In the genomic region with DNA sequence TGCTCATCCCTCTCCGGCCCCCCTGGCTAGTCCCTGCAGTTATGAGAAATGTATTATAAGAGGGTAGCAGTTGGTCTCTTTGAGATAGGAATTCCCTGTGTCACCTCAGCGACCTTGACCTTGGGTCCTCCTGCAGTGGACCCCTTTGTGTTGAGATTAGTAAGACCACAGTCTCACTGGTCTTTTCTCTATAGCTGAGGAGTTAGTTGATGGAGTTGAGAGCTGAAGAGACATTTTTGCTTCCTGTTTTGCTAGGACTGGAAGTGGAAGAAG, we compare ENCODE assay signal across 15 mouse cellular contexts. TPM values are rescaled to one million over a fixed set of nuclear protein-coding genes. Genes with fewer than 3 reads are reported as not detected.
DNase-seq lines count a peak whose midpoint lies in the region; ATAC-seq lines count a peak whose summit lies in the region.
"Had no signal": no experiment of that assay in that cellular context is flagged by ENCODE, and none has a peak within 500 bp of the region (broad histone marks: within the 10 kb centered on the region; RNA-seq: fewer than 3 reads in every experiment).

No protein-coding gene starts in this region.

- ATAC-seq in heart, embryonic 12.5 days (ENCODE audit: insufficient number of reproducible peaks, low FRiP score): no peak
- ATAC-seq in midbrain, embryonic 15.5 days (replicated peaks): no peak
- no peak for ATAC-seq in hindbrain, embryonic 16.5 days
- no peak for ATAC-seq in stomach, embryonic 15.5 days (ENCODE audit: insufficient read depth, low FRiP score, low read depth)
- ATAC-seq: forebrain, embryonic 16.5 days; Patski had no signal

- 0 out of 2 replicates have a peak overlapping the region, but pooled peaks have one; percentile 95 for H3K4me2 ChIP-seq in heart, embryonic 12.5 days
- no peak overlapping the region for H3K4me2 ChIP-seq in midbrain, embryonic 15.5 days
- no peak overlapping the region; the same call in 1 of the 2 replicates for H3K4me2 ChIP-seq in hindbrain, embryonic 16.5 days (ENCODE audit: low read length)
- peak overlapping the region; percentile 96 for H3K4me2 ChIP-seq in stomach, embryonic 15.5 days
- H3K4me2 ChIP-seq: liver, embryonic 11.5 days had no signal

- H3K4me3 ChIP-seq in heart, embryonic 12.5 days: no peak overlapping the region
- peak overlapping the region; percentile 76 for H3K4me3 ChIP-seq in midbrain, embryonic 10.5 days
- no peak overlapping the region for H3K4me3 ChIP-seq in midbrain, embryonic 15.5 days
- no peak overlapping the region for H3K4me3 ChIP-seq in hindbrain, embryonic 16.5 days (ENCODE audit: low read length)
- no peak overlapping the region for H3K4me3 ChIP-seq in stomach, embryonic 15.5 days (replicated peaks)

- no peak overlapping the region for H3K9ac ChIP-seq in heart, embryonic 12.5 days
- no peak overlapping the region for H3K9ac ChIP-seq in midbrain, embryonic 15.5 days
- H3K9ac ChIP-seq in hindbrain, embryonic 16.5 days (ENCODE audit: low read depth, low read length): 0 out of 2 replicates have a peak overlapping the region, but pooled peaks have one; percentile 20
- H3K9ac ChIP-seq in stomach, embryonic 15.5 days: no peak overlapping the region

- no peaks in the 10 kb centered on the region for H3K9me3 ChIP-seq in heart, embryonic 12.5 days (replicated peaks)
- no peaks in the 10 kb centered on the region for H3K9me3 ChIP-seq in midbrain, embryonic 10.5 days (replicated peaks)
- H3K9me3 ChIP-seq in midbrain, embryonic 15.5 days: no peaks in the 10 kb centered on the region
- H3K9me3 ChIP-seq in hindbrain, embryonic 16.5 days (ENCODE audit: control insufficient read depth, low read length): no peaks in the 10 kb centered on the region
- no peaks in the 10 kb centered on the region for H3K9me3 ChIP-seq in stomach, embryonic 15.5 days

- no peaks in the 10 kb centered on the region for H3K36me3 ChIP-seq in heart, embryonic 12.5 days
- H3K36me3 ChIP-seq in midbrain, embryonic 10.5 days: peaks cover 37% of the 10 kb centered on the region
- H3K36me3 ChIP-seq in midbrain, embryonic 15.5 days (replicated peaks): no peaks in the 10 kb centered on the region
- no peaks in the 10 kb centered on the region for H3K36me3 ChIP-seq in hindbrain, embryonic 16.5 days (ENCODE audit: control insufficient read depth, insufficient read depth, low read length)
- no peaks in the 10 kb centered on the region for H3K36me3 ChIP-seq in stomach, embryonic 15.5 days

- no peak overlapping the region for H3K27ac ChIP-seq in heart, embryonic 12.5 days (ENCODE audit: poor library complexity, severe bottlenecking)
- H3K27ac ChIP-seq in midbrain, embryonic 10.5 days (replicated peaks): peak overlapping the region; percentile 90
- no peak overlapping the region for H3K27ac ChIP-seq in midbrain, embryonic 15.5 days
- no peak overlapping the region for H3K27ac ChIP-seq in hindbrain, embryonic 16.5 days (ENCODE audit: low read depth, low read length)
- H3K27ac ChIP-seq in stomach, embryonic 15.5 days: peak overlapping the region; percentile 49; the same call in 1 of the 2 replicates

- no peak for DNase-seq in heart, adult 8-10 months (ENCODE audit: low spot score)
- DNase-seq in midbrain, embryonic 10.5 days (ENCODE audit: low spot score): no peak
- DNase-seq in embryo, embryonic 10.5 days (ENCODE audit: low spot score): no peak
- no peak for DNase-seq in urinary bladder, adult 18-20 months (ENCODE audit: low spot score in 2 of 2)
- DNase-seq: adrenal gland, postnatal 10 days; B cell, adult 2 months; right cerebral cortex, postnatal 25 days had no signal

- WGBS in heart, embryonic 12.5 days: 72% methylated on average over 2 of the region's 2 CpGs
- WGBS in midbrain, embryonic 10.5 days: 57% methylated on average over 2 of the region's 2 CpGs
- 45% methylated on average over 2 of the region's 2 CpGs for WGBS in midbrain, embryonic 15.5 days
- WGBS in hindbrain, embryonic 16.5 days: 60% methylated on average over 2 of the region's 2 CpGs
- 50% methylated on average over 2 of the region's 2 CpGs for WGBS in stomach, embryonic 15.5 days

- H3K4me1 ChIP-seq in heart, embryonic 12.5 days (replicated peaks): peaks cover 21% of the 10 kb centered on the region
- H3K4me1 ChIP-seq in midbrain, embryonic 10.5 days: peaks cover 59% of the 10 kb centered on the region
- peaks cover 21% of the 10 kb centered on the region for H3K4me1 ChIP-seq in midbrain, embryonic 15.5 days
- peaks cover 25% of the 10 kb centered on the region for H3K4me1 ChIP-seq in hindbrain, embryonic 16.5 days (ENCODE audit: control insufficient read depth, insufficient read depth, low read depth, low read length)
- peaks cover 17% of the 10 kb centered on the region; the same call in 1 of the 2 replicates for H3K4me1 ChIP-seq in stomach, embryonic 15.5 days

- no peaks in the 10 kb centered on the region for H3K27me3 ChIP-seq in heart, embryonic 12.5 days (replicated peaks)
- H3K27me3 ChIP-seq in midbrain, embryonic 10.5 days (ENCODE audit: low read depth, poor library complexity, severe bottlenecking): peaks cover 52% of the 10 kb centered on the region
- no peaks in the 10 kb centered on the region for H3K27me3 ChIP-seq in midbrain, embryonic 15.5 days (replicated peaks)
- no peaks in the 10 kb centered on the region for H3K27me3 ChIP-seq in hindbrain, embryonic 16.5 days (replicated peaks; ENCODE audit: control insufficient read depth, insufficient read depth, low read length)
- no peaks in the 10 kb centered on the region for H3K27me3 ChIP-seq in stomach, embryonic 15.5 days (replicated peaks)
- H3K27me3 ChIP-seq: Patski had no signal

RNA-seq across cellular contexts. Expression of gene Ptch2, which starts 2.8 kb away (rescaled TPM):
- polyA plus RNA-seq in heart, embryonic 12.5 days (2016; fragmentation: Nextera tagmentation; extraction: Ambion mirVana): 2.6 and 2.7 TPM in 2 replicates
- 1 to 10 TPM in 1 of 4 experiments, under 1 TPM in 3; 0.44 to 1.0 (median 0.58) TPM for total RNA-seq in heart, adult 8-10 months (2022)
- polyA plus RNA-seq in midbrain, embryonic 10.5 days (2016; fragmentation: Nextera tagmentation; extraction: Ambion mirVana): 12.8 and 15.7 TPM in 2 replicates
- polyA plus RNA-seq in midbrain, embryonic 15.5 days (2015; fragmentation: Nextera tagmentation; extraction: Ambion mirVana): 7.7 and 9.0 TPM in 2 replicates
- polyA plus RNA-seq in hindbrain, embryonic 16.5 days (2015; fragmentation: Nextera tagmentation; extraction: Ambion mirVana): 7.8 and 9.6 TPM in 2 replicates
- polyA plus RNA-seq in stomach, embryonic 15.5 days (2015; fragmentation: Nextera tagmentation; extraction: Ambion mirVana): 6.5 and 7.0 TPM in 2 replicates

RNA-seq across cellular contexts. Expression of gene Btbd19, which starts 26.8 kb away (rescaled TPM):
- 3.3 and 3.5 TPM in 2 replicates for polyA plus RNA-seq in heart, embryonic 12.5 days (2016; fragmentation: Nextera tagmentation; extraction: Ambion mirVana)
- 1 to 10 TPM; 1.8 to 3.5 (median 2.4) TPM for total RNA-seq in heart, adult 8-10 months (2022)
- 4.4 and 5.4 TPM in 2 replicates for polyA plus RNA-seq in midbrain, embryonic 10.5 days (2016; fragmentation: Nextera tagmentation; extraction: Ambion mirVana)
- polyA plus RNA-seq in midbrain, embryonic 15.5 days (2015; fragmentation: Nextera tagmentation; extraction: Ambion mirVana): 3.9 and 4.3 TPM in 2 replicates
- 3.9 and 4.9 TPM in 2 replicates for polyA plus RNA-seq in hindbrain, embryonic 16.5 days (2015; fragmentation: Nextera tagmentation; extraction: Ambion mirVana)
- polyA plus RNA-seq in stomach, embryonic 15.5 days (2015; fragmentation: Nextera tagmentation; extraction: Ambion mirVana): 6.7 and 7.6 TPM in 2 replicates

RNA-seq across cellular contexts. Expression of gene Tctex1d4, which starts 27.9 kb away (rescaled TPM):
- not detected in 2 replicates for polyA plus RNA-seq in heart, embryonic 12.5 days (2016; fragmentation: Nextera tagmentation; extraction: Ambion mirVana)
- under 1 TPM in 1 of 4 experiments, not detected in 3; 0.40 TPM for total RNA-seq in heart, adult 8-10 months (2022)
- 0.14 TPM in 1 of 2 replicates, not detected in the other for polyA plus RNA-seq in midbrain, embryonic 10.5 days (2016; fragmentation: Nextera tagmentation; extraction: Ambion mirVana)
- 0.42 TPM in 1 of 2 replicates, not detected in the other for polyA plus RNA-seq in midbrain, embryonic 15.5 days (2015; fragmentation: Nextera tagmentation; extraction: Ambion mirVana)
- polyA plus RNA-seq in hindbrain, embryonic 16.5 days (2015; fragmentation: Nextera tagmentation; extraction: Ambion mirVana): 1.5 and 1.8 TPM in 2 replicates
- 0.24 TPM in 1 of 2 replicates, not detected in the other for polyA plus RNA-seq in stomach, embryonic 15.5 days (2015; fragmentation: Nextera tagmentation; extraction: Ambion mirVana)
- total RNA-seq: adrenal gland, postnatal 10 days; megakaryocyte progenitor cell, adult 5-6 weeks had no signal
- polyA plus RNA-seq: liver, embryonic 11.5 days had no signal

RNA-seq across cellular contexts. Expression of gene Plk3, which starts 35.1 kb away (rescaled TPM):
- 2.6 TPM in 2 replicates for polyA plus RNA-seq in heart, embryonic 12.5 days (2016; fragmentation: Nextera tagmentation; extraction: Ambion mirVana)
- 1 to 10 TPM; 1.2 to 1.8 (median 1.6) TPM for total RNA-seq in heart, adult 8-10 months (2022)
- 36.8 and 41.3 TPM in 2 replicates for polyA plus RNA-seq in midbrain, embryonic 10.5 days (2016; fragmentation: Nextera tagmentation; extraction: Ambion mirVana)
- polyA plus RNA-seq in midbrain, embryonic 15.5 days (2015; fragmentation: Nextera tagmentation; extraction: Ambion mirVana): 19.1 and 19.3 TPM in 2 replicates
- 24.0 and 24.8 TPM in 2 replicates for polyA plus RNA-seq in hindbrain, embryonic 16.5 days (2015; fragmentation: Nextera tagmentation; extraction: Ambion mirVana)
- 3.8 and 4.7 TPM in 2 replicates for polyA plus RNA-seq in stomach, embryonic 15.5 days (2015; fragmentation: Nextera tagmentation; extraction: Ambion mirVana)

RNA-seq across cellular contexts. Expression of gene Rps8, which starts 57.3 kb away (rescaled TPM):
- polyA plus RNA-seq in heart, embryonic 12.5 days (2016; fragmentation: Nextera tagmentation; extraction: Ambion mirVana): 612 and 621 TPM in 2 replicates
- 100 to 1,000 TPM; 504 to 617 (median 566) TPM for total RNA-seq in heart, adult 8-10 months (2022)
- polyA plus RNA-seq in midbrain, embryonic 10.5 days (2016; fragmentation: Nextera tagmentation; extraction: Ambion mirVana): 691 and 830 TPM in 2 replicates
- polyA plus RNA-seq in midbrain, embryonic 15.5 days (2015; fragmentation: Nextera tagmentation; extraction: Ambion mirVana): 430 and 431 TPM in 2 replicates
- 320 and 403 TPM in 2 replicates for polyA plus RNA-seq in hindbrain, embryonic 16.5 days (2015; fragmentation: Nextera tagmentation; extraction: Ambion mirVana)
- 968 and 983 TPM in 2 replicates for polyA plus RNA-seq in stomach, embryonic 15.5 days (2015; fragmentation: Nextera tagmentation; extraction: Ambion mirVana)

Comparison
In these comparisons a context has a peak if more than half of its experiments do, and no peak if none do; other contexts are left out.
1. H3K27ac ChIP-seq: peak in midbrain, embryonic 10.5 days (single experiment) and stomach, embryonic 15.5 days (single experiment); none in heart, embryonic 12.5 days (single experiment), midbrain, embryonic 15.5 days (single experiment) and hindbrain, embryonic 16.5 days (single experiment).
2. H3K4me2 ChIP-seq: peak in heart, embryonic 12.5 days (single experiment) and stomach, embryonic 15.5 days (single experiment); none in midbrain, embryonic 15.5 days (single experiment) and hindbrain, embryonic 16.5 days (single experiment).